Mouse (Mus musculus) WW6 (cell line): ENCODE data around the gene Zfp622.
"Not testable (repeated sequence)": the region's sequence is repeated elsewhere in the genome, so short reads cannot be mapped to it uniquely, and the experiment has no call there.

Experiments used
- DNase-seq: peaks from one replicate; pipeline ENCODE4 v3.0.0-alpha.2; 2013; ENCODE audit warnings: low read depth, low spot score

The Zfp622 gene

GRCm38 (mm10) chr15:25971596-25971995 lies 12.6 kb upstream of the Zfp622 start:
- no peak for DNase-seq

- no peak for DNase-seq
Measured at GRCm38 (mm10) chr15:25972758-25973157, 11.4 kb upstream of the Zfp622 start.

- DNase-seq = no peak
Measured at GRCm38 (mm10) chr15:25974352-25974751, 9.8 kb upstream of the Zfp622 start.

- no peak for DNase-seq
Measured at GRCm38 (mm10) chr15:25975810-25976209, 8.4 kb upstream of the Zfp622 start.

- not testable (repeated sequence) for DNase-seq
Measured at GRCm38 (mm10) chr15:25983614-25984013, 552 bp upstream of the Zfp622 start.

GRCm38 (mm10) chr15:25984734-25985492 lies 747 bp downstream of the Zfp622 start:
- no peak for DNase-seq

- DNase-seq = peak; percentile 24
Measured at GRCm38 (mm10) chr15:25992992-25993727, 9.0 kb downstream of the Zfp622 start.

- DNase-seq = no peak
Measured at GRCm38 (mm10) chr15:25995521-25995920, 11.4 kb downstream of the Zfp622 start.

- DNase-seq = not testable (repeated sequence)
Measured at GRCm38 (mm10) chr15:25999545-25999944, 15.4 kb downstream of the Zfp622 start.

- no peak for DNase-seq
Measured at GRCm38 (mm10) chr15:26008621-26009020, 24.5 kb downstream of the Zfp622 start.

GRCm38 (mm10) chr15:26012891-26013290 lies 28.7 kb downstream of the Zfp622 start:
- DNase-seq = no peak

GRCm38 (mm10) chr15:26015979-26016665 lies 32.0 kb downstream of the Zfp622 start:
- DNase-seq = no peak

GRCm38 (mm10) chr15:26021721-26022120 lies 37.6 kb downstream of the Zfp622 start:
- no peak for DNase-seq

- no peak for DNase-seq
Measured at GRCm38 (mm10) chr15:26022636-26023035, 38.5 kb downstream of the Zfp622 start.

GRCm38 (mm10) chr15:26031692-26032091 lies 47.5 kb downstream of the Zfp622 start:
- DNase-seq = no peak

GRCm38 (mm10) chr15:26040567-26040966 lies 56.4 kb downstream of the Zfp622 start:
- DNase-seq = no peak

GRCm38 (mm10) chr15:26041196-26041947 lies 57.2 kb downstream of the Zfp622 start:
- DNase-seq = no peak
